Mouse (Mus musculus) spleen, postnatal 36 days (tissue): Measurements from ENCODE around the gene Sox5.
"Not testable (repeated sequence)": the region's sequence is repeated elsewhere in the genome, so short reads cannot be mapped to it uniquely, and the experiment has no call there.

Experiments used
- DNase-seq, 2 experiments: peaks; one replicate each; pipeline ENCODE4 v3.0.0; 2022; ENCODE audit warnings: low spot score in 2 of 2, mixed read lengths in 1 of 2

Sox5 gene

GRCm38 (mm10) chr6:144282756-144283155 lies 499.0 kb downstream of the Sox5 start:
- DNase-seq: no peak

DNA sequence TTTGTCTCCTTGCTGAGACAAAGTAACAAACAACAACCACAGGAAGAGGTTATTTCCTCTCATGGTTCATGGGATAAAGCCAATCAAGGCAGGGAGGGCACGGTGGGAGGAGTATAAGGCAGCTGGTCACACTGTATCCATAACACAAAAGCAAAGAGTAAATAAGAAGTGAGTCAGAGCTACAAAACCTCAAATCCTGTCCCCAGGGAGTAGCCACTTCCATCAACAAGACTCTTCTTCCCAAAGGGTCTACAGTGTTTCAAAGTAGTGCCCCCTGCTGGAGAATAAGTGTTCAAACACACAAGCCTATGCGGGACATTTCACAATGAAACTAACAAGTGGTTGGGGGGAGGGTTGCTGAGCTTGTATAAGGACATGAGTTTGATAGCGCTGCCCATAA lies 500.1 kb downstream of the Sox5 start:
- no peak for DNase-seq

DNA sequence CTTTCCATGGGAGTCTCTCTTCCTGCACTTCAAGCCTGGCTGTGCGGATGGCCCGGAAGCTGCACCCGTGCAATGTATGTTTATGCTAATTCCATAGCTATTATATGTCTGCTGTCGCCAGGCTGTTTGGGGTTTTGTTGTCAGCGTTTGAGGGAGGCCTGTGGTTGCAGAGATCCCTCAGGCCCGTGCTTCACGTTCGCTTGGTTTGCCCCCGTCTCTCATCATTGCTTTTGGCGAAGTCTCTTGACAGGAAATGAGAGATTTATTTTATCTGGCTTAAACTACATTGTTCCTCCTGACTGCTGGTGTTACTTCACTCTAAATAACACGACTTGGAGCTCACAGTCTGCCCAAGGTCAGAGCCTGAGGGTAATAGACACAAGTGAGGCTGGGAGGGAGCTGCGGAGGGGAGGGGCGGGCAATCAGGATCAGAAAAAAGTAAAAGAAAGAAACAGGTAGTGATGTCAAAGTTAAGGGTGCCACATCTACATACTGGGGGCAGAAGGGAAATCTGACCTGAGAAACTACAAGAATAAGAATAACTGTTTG lies 503.2 kb downstream of the Sox5 start:
- DNase-seq: no peak

- DNase-seq: not testable (repeated sequence)
These were observed 508.4 kb downstream of the Sox5 start for GRCm38 (mm10) chr6:144273425-144273824.

DNA sequence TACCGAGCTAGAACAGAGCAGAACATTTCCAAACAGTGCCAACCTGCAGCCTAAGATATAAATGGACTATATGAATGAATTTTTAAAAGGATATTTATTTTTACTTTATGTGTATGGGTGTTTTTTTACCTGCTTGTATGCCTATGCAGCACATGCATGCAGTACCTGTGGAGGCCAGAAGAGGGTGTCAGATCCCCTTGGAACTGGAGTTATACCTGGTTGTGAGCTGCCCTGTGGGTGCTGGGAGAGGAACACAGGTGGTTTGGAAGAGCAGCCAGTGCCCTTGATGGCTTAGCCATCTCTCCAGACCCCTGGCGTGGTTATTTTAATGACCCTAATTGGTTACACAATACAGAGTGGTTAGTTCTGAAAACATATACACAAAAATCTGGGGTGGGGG lies 510.5 kb downstream of the Sox5 start:
- DNase-seq: no peak

DNA sequence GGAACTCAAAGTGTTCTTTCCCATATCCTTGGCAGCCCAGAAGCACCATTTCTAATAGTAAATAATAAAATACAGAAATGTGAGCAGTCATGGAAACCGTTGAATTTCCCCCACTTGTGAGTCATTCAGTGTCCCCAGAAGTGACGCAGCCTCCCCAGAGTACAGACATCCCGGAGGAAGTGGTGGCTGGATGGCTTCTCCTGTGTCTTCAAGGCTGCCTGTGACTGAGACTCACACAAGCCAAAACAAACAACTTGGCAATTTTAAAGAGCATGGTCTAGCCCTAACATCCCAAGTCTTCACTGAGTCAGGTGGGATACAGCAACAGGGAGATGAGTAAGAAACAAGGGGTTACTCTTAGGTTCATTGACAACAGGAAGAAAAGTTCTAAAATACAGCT lies 511.5 kb downstream of the Sox5 start:
- no peak for DNase-seq

GRCm38 (mm10) chr6:144269666-144270065 lies 512.1 kb downstream of the Sox5 start:
- no peak for DNase-seq

DNA sequence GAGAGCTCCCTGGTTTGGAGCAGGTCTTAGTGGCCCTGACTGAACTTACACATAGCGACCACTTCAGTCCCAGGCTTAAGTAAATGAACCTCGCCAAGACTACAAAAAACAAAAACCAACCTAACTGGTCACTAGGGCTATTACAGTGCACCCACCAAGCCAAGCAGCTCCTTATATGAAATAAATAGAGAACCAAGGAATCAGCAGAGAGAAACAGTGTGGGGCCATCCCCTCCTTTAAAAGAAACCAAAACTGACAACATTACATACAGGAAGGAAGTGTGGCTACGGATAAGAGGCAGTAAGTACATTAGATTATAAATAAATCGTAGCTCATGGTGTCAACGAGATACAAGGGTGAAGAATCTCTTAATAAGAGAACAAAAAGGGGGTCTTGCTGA lies 516.0 kb downstream of the Sox5 start:
- DNase-seq: peak; percentile 12 to 23

GRCm38 (mm10) chr6:144265004-144265403 lies 516.8 kb downstream of the Sox5 start:
- no peak for DNase-seq

- DNase-seq: no peak
These were observed 517.4 kb downstream of the Sox5 start for GRCm38 (mm10) chr6:144264320-144264915.

- no peak for DNase-seq
These were observed 525.3 kb downstream of the Sox5 start for GRCm38 (mm10) chr6:144256500-144256899.

GRCm38 (mm10) chr6:144252191-144252718 lies 529.5 kb downstream of the Sox5 start:
- no peak for DNase-seq

GRCm38 (mm10) chr6:144251222-144252170 lies 530.3 kb downstream of the Sox5 start:
- DNase-seq: no peak

GRCm38 (mm10) chr6:144250625-144251181 lies 531.1 kb downstream of the Sox5 start:
- no peak for DNase-seq

DNA sequence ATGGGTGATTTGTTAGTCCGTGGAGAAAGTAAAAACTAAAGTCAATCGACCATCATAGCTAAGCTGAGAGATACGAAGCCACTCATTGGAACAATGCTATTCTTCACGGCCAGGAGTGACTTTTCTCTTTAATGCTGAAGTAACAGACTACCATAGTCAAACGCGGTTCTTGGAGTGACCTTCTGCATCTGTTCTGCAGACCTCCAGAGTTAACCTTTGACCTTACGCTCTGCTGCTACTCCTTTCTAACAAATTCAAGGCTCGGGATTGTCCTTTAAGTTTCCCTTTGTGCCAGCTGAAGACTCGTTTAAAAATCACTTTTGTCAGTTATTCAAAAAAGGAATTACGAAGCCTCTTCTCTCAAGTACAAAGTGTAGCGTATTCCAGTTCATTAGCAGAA lies 545.2 kb downstream of the Sox5 start:
- no peak for DNase-seq

DNA sequence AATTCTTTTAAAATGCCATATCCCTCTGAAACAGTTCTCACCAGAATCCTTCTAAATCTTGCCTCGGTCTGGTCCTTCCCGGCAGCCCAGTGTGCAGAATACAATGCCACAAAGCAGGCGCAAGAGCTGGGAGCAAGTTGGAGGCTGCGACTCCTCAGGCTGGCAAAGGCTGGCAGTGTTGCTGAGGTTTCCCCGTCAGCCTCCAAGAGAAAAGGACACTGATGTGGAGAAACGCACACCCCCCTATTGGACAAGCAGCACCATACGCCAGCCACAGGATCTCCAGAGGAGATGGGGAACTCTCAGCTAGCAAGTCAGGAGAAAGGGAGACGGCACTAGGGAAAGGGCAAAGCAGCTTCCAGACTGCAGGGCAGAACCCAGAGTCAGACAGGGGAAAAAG lies 577.8 kb downstream of the Sox5 start:
- DNase-seq: no peak

DNA sequence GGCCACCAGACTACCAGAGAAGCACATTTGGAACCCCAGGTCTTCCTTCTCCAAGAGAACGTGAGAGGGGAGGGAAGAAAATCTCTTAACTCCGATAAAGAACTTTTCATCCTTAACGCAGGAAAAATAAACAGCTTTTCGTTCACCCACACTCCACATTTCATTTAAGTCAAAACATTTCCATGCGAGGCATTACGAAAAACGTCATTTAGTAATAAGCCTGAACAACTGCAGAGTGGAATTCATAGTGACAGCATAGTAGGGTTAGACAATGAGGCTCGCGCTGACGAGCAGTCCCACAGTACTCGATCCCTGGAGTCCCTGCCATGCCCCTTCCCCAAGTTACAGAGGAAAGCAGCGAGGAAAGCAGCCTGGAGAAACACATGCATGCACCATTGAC lies 578.8 kb downstream of the Sox5 start:
- DNase-seq: no peak

GRCm38 (mm10) chr6:144201402-144202040 lies 580.3 kb downstream of the Sox5 start:
- no peak for DNase-seq

DNA sequence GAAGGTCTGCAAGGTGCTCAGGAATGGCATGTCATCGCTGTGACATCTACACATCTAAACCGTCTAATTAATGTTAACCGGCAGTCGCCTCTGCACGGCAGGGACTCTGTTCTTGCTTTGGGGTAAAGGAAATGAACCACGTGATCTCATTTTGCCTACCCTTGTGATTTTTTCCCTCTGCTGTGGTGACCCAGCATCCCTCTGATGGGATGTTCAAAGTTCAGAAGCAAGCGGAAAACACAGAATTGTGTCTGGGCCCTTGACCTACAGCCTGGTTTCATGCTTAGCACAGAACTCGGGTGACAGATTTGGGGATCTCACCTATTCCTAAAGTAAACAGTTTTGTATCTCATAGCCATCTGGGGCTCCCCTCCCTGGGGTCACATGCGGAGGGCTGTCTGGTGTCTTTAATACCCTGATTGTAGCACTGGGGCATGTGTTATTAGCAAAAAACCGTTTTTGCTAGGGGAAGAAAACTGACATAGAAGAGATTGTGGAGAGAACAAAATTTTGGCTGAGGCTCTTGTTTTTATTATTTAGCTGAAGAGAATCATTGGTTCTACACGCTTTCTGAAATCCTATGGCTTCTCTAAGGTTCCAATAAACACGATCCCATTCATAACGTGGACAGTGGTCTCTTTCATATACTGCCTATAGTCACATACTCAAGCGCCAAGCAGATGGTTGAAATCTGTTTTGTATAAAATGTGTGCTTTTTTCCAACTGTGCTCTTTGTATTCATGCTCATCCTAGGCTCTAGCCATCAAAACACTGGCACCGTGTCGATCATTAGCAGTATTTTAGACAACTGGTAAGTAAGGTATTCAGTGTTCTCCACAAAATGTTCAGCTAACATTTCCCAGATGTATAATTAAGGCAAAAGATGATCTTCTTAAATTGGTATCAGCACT lies 584.3 kb downstream of the Sox5 start:
- DNase-seq: no peak

DNA sequence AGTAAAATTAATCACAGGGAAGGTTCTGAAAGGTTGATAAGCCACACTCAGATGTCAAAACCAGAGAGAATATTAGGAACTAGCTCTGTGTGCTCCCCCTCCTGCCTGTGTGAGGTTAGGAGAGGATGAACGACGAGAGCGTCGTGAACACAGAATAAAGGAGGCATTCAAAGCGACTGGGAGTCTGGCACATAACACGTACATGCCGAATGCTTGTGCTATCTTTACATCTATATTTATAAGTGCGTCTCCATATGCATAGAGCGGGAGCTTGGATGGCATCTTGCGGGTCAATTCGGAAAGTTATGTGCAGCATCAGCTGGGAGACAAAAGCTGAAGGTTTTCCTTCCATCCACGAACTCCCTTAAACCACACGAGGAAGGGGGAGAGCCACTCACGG lies 585.8 kb downstream of the Sox5 start:
- DNase-seq: no peak

DNA sequence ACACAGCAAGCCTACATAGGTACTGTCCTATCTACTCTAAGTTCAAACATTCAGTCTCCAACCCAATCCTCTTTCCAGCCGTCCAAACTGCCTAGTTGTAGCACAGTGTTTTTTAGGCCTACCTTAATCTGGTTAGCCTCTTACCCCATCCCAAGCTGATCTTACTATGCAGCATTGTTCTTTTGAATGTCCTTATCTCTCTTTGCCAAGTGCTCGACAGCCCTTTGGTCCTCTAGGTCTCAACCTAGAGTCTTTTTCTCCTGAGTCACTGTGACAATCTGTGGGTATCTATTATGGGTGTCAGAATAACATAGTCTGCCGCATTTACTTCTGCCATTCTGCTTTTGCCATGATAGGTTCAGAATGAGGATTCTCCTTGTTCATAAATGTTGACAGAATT lies 598.7 kb downstream of the Sox5 start:
- DNase-seq: no peak
